Mouse (Mus musculus): ENCODE results near the gene Fnbp4. TPM values are rescaled to one million over a fixed set of nuclear protein-coding genes. Genes with fewer than 3 reads are reported as not detected.

Gene Fnbp4
- total RNA-seq (2014; rRNA removed) (55.9 and 67.7 TPM in 2 replicates), polyA plus RNA-seq (2015; fragmentation: Nextera tagmentation; extraction: Ambion mirVana) (51.3 and 56.7 TPM in 2 replicates)

- WGBS, result under 1% methylated on average over 44 of the region's 44 CpGs
- TF ChIP-seq CTCF (IDR thresholded peaks at IDR 0.05; ENCODE audit: low read depth), result peak; percentile 24
- H3K27me3 ChIP-seq (ENCODE audit: insufficient read depth, low read length), result no peaks in the 10 kb centered on the region
Measured at GRCm38 (mm10) chr2:90745053-90745678, at the start of gene Fnbp4. Fnbp4 (plus strand) TSS chr2:90745370.

DNA sequence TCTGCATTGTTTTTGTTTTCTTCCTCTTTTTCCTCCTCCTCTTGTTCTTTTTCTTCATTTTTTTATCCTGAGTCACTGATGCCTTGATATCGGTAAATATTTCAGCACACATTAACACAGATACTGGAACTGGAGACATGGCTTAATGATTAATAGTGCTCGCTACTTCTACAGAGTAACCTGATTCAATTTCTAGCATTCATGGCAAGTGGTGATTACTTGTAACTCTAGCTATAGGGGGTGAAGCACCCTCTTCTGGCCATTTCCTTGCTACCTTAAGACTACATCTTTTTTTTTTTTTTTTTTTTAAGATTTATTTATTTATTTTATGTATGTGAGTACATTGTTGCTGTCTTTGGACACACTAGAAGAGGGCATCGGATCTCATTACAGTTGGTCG lies 44.2 kb upstream of the Fnbp4 start:
- no peak for DNase-seq (ENCODE audit: low spot score)
- 0 out of 2 replicates have a peak, but pooled peaks have one; percentile 21 for TF ChIP-seq CTCF (IDR thresholded peaks at IDR 0.05; ENCODE audit: low read depth)
- Histone ChIP-seq H3K9ac (replicated peaks; ENCODE audit: low read length) (no peak overlapping the region), H3K27ac (no peak overlapping the region), H3K27me3 (ENCODE audit: insufficient read depth, low read length) (no peaks in the 10 kb centered on the region), H3K4me1 (ENCODE audit: insufficient read depth, low read length) (no peaks in the 10 kb centered on the region), H3K4me3 (ENCODE audit: low read length) (no peak overlapping the region), H3K4me2 (ENCODE audit: low read depth, low read length) (no peak overlapping the region), H3K9me3 (ENCODE audit: low read length) (no peaks in the 10 kb centered on the region), H3K36me3 (ENCODE audit: insufficient read depth, low read length) (peaks cover 54% of the 10 kb centered on the region)
- 92% methylated on average over 4 of the region's 4 CpGs for WGBS
- ATAC-seq, result no peak

More at GRCm38 (mm10) chr2:90745053-90745678, at the start of gene Fnbp4:
- Histone ChIP-seq H3K4me1 (ENCODE audit: insufficient read depth, low read length) (peaks cover 6% of the 10 kb centered on the region; the same call in 1 of the 2 replicates), H3K9ac (replicated peaks; ENCODE audit: low read length) (peak within 1 kb of the TSS; percentile 98), H3K27ac (peak within 1 kb of the TSS; percentile 99), H3K9me3 (ENCODE audit: low read length) (no peaks in the 10 kb centered on the region), H3K4me3 (ENCODE audit: low read length) (peak within 1 kb of the TSS; percentile 98), H3K4me2 (ENCODE audit: low read depth, low read length) (peak within 1 kb of the TSS; percentile 85), H3K36me3 (ENCODE audit: insufficient read depth, low read length) (no peaks in the 10 kb centered on the region)
- DNase-seq (ENCODE audit: low spot score) (peak; percentile 100), ATAC-seq (peak; percentile 100)

- H3K27ac ChIP-seq, result no peak overlapping the region
- H3K36me3 ChIP-seq (ENCODE audit: insufficient read depth, low read length), result peaks cover 58% of the 10 kb centered on the region
- 19% methylated on average over 1 of the region's 1 CpGs for WGBS
- no peak overlapping the region for H3K4me2 ChIP-seq (ENCODE audit: low read depth, low read length)
- no peak for TF ChIP-seq CTCF (IDR thresholded peaks at IDR 0.05; ENCODE audit: low read depth)
- no peaks in the 10 kb centered on the region for H3K4me1 ChIP-seq (ENCODE audit: insufficient read depth, low read length)
- H3K9ac ChIP-seq (replicated peaks; ENCODE audit: low read length), result no peak overlapping the region
- no peak overlapping the region for H3K4me3 ChIP-seq (ENCODE audit: low read length)
- H3K27me3 ChIP-seq (ENCODE audit: insufficient read depth, low read length), result no peaks in the 10 kb centered on the region
- H3K9me3 ChIP-seq (ENCODE audit: low read length), result no peaks in the 10 kb centered on the region
- ATAC-seq, result no peak
- no peak for DNase-seq (ENCODE audit: low spot score)
Measured at GRCm38 (mm10) chr2:90708548-90708947, 36.6 kb upstream of the Fnbp4 start.

DNA sequence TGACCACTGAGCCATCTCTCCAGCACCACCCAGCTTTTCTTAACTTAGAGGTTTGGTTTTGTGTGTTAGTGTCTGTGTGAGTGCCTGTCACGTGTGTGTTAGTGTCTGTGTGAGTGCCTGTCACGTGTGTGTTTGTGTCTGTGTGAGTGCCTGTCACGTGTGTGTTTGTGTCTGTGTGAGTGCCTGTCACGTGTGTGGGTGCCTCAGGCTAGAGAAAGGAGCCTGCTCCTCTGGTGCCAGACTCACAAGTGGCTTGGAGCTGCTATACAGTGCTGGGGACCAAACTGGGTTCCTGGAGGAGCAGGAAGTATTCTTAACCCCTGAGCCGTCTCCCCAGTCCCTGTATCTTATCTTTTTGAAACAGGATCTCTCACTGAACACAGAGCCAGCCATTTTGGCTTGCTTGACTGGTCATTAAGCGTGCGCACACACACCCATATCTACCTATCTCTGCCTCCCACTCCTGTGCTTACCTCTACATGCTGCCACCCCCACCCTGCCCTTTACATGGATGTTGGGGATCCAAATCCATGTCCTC lies 29.5 kb upstream of the Fnbp4 start:
- H3K27me3 ChIP-seq (ENCODE audit: insufficient read depth, low read length), result no peaks in the 10 kb centered on the region
- no peak overlapping the region for H3K4me2 ChIP-seq (ENCODE audit: low read depth, low read length)
- peaks cover 56% of the 10 kb centered on the region for H3K36me3 ChIP-seq (ENCODE audit: insufficient read depth, low read length)
- no peak overlapping the region for H3K4me3 ChIP-seq (ENCODE audit: low read length)
- H3K4me1 ChIP-seq (ENCODE audit: insufficient read depth, low read length), result no peaks in the 10 kb centered on the region
- WGBS, result 93% methylated on average over 7 of the region's 7 CpGs
- no peak for ATAC-seq
- no peaks in the 10 kb centered on the region for H3K9me3 ChIP-seq (ENCODE audit: low read length)
- no peak for DNase-seq (ENCODE audit: low spot score)
- no peak overlapping the region for H3K27ac ChIP-seq
- no peak overlapping the region for H3K9ac ChIP-seq (replicated peaks; ENCODE audit: low read length)
- TF ChIP-seq CTCF (IDR thresholded peaks at IDR 0.05; ENCODE audit: low read depth), result no peak

GRCm38 (mm10) chr2:90717366-90717765 lies 27.8 kb upstream of the Fnbp4 start:
- Histone ChIP-seq H3K9ac (replicated peaks; ENCODE audit: low read length) (no peak overlapping the region), H3K4me1 (ENCODE audit: insufficient read depth, low read length) (no peaks in the 10 kb centered on the region), H3K4me2 (ENCODE audit: low read depth, low read length) (no peak overlapping the region), H3K27ac (no peak overlapping the region), H3K27me3 (ENCODE audit: insufficient read depth, low read length) (no peaks in the 10 kb centered on the region), H3K4me3 (ENCODE audit: low read length) (no peak overlapping the region), H3K36me3 (ENCODE audit: insufficient read depth, low read length) (peaks cover 57% of the 10 kb centered on the region), H3K9me3 (ENCODE audit: low read length) (no peaks in the 10 kb centered on the region)
- no peak for TF ChIP-seq CTCF (IDR thresholded peaks at IDR 0.05; ENCODE audit: low read depth)
- no peak for DNase-seq (ENCODE audit: low spot score)
- no peak for ATAC-seq
- 95% methylated on average over 4 of the region's 4 CpGs for WGBS

DNA sequence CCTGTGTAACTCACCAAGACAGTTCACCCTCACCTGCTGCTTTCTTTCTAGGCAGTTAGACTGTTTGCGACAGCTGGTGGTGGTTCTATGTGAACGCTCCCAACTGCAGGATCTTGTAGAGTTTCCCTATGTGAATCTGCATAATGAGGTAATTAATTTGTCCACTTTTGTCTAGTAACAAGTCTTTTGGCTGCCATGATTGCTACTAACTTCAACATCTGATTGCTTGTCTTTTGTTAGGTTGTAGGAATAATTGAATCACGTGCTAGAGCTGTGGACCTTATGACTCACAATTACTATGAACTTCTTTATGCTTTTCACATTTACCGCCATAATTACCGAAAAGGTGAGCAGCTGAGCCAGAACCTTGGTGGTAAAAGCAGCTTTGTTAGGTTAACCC lies 27.2 kb upstream of the Fnbp4 start:
- Histone ChIP-seq H3K9ac (replicated peaks; ENCODE audit: low read length) (no peak overlapping the region), H3K36me3 (ENCODE audit: insufficient read depth, low read length) (peaks cover 57% of the 10 kb centered on the region), H3K9me3 (ENCODE audit: low read length) (no peaks in the 10 kb centered on the region), H3K27ac (no peak overlapping the region), H3K4me3 (ENCODE audit: low read length) (no peak overlapping the region), H3K4me1 (ENCODE audit: insufficient read depth, low read length) (no peaks in the 10 kb centered on the region), H3K4me2 (ENCODE audit: low read depth, low read length) (no peak overlapping the region), H3K27me3 (ENCODE audit: insufficient read depth, low read length) (no peaks in the 10 kb centered on the region)
- no peak for TF ChIP-seq CTCF (IDR thresholded peaks at IDR 0.05; ENCODE audit: low read depth)
- DNase-seq (ENCODE audit: low spot score) (no peak), ATAC-seq (no peak)
- WGBS, result 85% methylated on average over 5 of the region's 5 CpGs

- Histone ChIP-seq H3K4me2 (ENCODE audit: low read depth, low read length) (no peak overlapping the region), H3K9ac (replicated peaks; ENCODE audit: low read length) (no peak overlapping the region), H3K27ac (no peak overlapping the region), H3K4me3 (ENCODE audit: low read length) (no peak overlapping the region), H3K4me1 (ENCODE audit: insufficient read depth, low read length) (no peaks in the 10 kb centered on the region), H3K9me3 (ENCODE audit: low read length) (no peaks in the 10 kb centered on the region), H3K36me3 (ENCODE audit: insufficient read depth, low read length) (peaks cover 47% of the 10 kb centered on the region), H3K27me3 (ENCODE audit: insufficient read depth, low read length) (no peaks in the 10 kb centered on the region)
- DNase-seq (ENCODE audit: low spot score) (no peak), ATAC-seq (no peak)
- 96% methylated on average over 3 of the region's 3 CpGs for WGBS
- no peak for TF ChIP-seq CTCF (IDR thresholded peaks at IDR 0.05; ENCODE audit: low read depth)
Measured at GRCm38 (mm10) chr2:90726818-90727217, 18.4 kb upstream of the Fnbp4 start.

All from hindbrain, postnatal 0 days (tissue).